Mouse (Mus musculus) bone marrow, adult 2 months (tissue): ENCODE results near the gene Pcdh15. TPM values are rescaled to one million over a fixed set of nuclear protein-coding genes. Genes with fewer than 3 reads are reported as not detected.

Experiments used
- H3K27ac ChIP-seq: fragments of 200-500 bp; 2 replicates; pipeline ENCODE4 v1.5.1; 2012; ENCODE audit warnings: low read depth, mild to moderate bottlenecking, control low read depth, inconsistent platforms, low read length; ENCODE audit not compliant: control insufficient read depth, poor library complexity, insufficient read depth
- H3K4me1 ChIP-seq: fragments of 200-500 bp; 2 replicates; pipeline ENCODE4 v1.6.1; 2011; ENCODE audit warnings: low read length; ENCODE audit not compliant: control insufficient read depth, insufficient read depth
- H3K4me3 ChIP-seq: fragments of 200-500 bp; replicated peaks from 2 replicates; pipeline ENCODE3; 2011; ENCODE audit warnings: mild to moderate bottlenecking, low read depth, low read length, control low read depth; ENCODE audit not compliant: control insufficient read depth
- CTCF ChIP-seq: fragments of 200-500 bp; IDR thresholded peaks from 2 replicates; pipeline ENCODE4 v1.5.1; 2011; ENCODE audit warnings: low read length, control low read depth; ENCODE audit not compliant: control insufficient read depth, insufficient read depth
- POLR2A ChIP-seq: fragments of 200-500 bp; IDR thresholded peaks from 2 replicates; pipeline ENCODE4 v1.6.1; 2011; ENCODE audit warnings: low read depth, mild to moderate bottlenecking, control low read depth, low read length, borderline replicate concordance; ENCODE audit not compliant: control insufficient read depth
- WGBS: fragments of 180-500 bp; shearing (Covaris S2); methylation state at CpG from one replicate; pipeline ENCODE4 v1.1.7; 2018; 5-methylcytosine and 5-hydroxymethylcytosine counted together
- polyA plus RNA-seq: library from polyadenylated mRNA; stranded (reverse); fragments of >200 nt; gene quantifications from 2 replicates; pipeline ENCODE4 v1.2.4, GENCODE M21; 2011; ENCODE audit warnings: low replicate concordance; ENCODE audit not compliant: missing spikeins, insufficient read depth, insufficient read length

The Pcdh15 gene
- polyA plus RNA-seq, 1 experiment = 0.47 TPM

- no peaks in the 10 kb centered on the region for H3K4me1 ChIP-seq
- H3K27ac ChIP-seq = no peak overlapping the region
- no peak overlapping the region for H3K4me3 ChIP-seq
- TF ChIP-seq POLR2A (no peak), CTCF (no peak)
- 38% methylated on average over 2 of the region's 2 CpGs for WGBS
Observed at GRCm38 (mm10) chr10:74463972-74464371, 1364.8 kb downstream of the Pcdh15 start.

GRCm38 (mm10) chr10:74480779-74481178 lies 1381.6 kb downstream of the Pcdh15 start:
- WGBS = 82% methylated on average over 3 of the region's 3 CpGs

GRCm38 (mm10) chr10:74512315-74512714 lies 1413.2 kb downstream of the Pcdh15 start:
- Histone ChIP-seq H3K4me1 (no peaks in the 10 kb centered on the region), H3K4me3 (no peak overlapping the region), H3K27ac (no peak overlapping the region)
- TF ChIP-seq POLR2A = no peak
- no peak for TF ChIP-seq CTCF
- WGBS = 61% methylated on average over 3 of the region's 3 CpGs

More at GRCm38 (mm10) chr10:74480779-74481178, 1381.6 kb downstream of the Pcdh15 start:
- Histone ChIP-seq H3K4me1 (no peaks in the 10 kb centered on the region), H3K4me3 (no peak overlapping the region), H3K27ac (no peak overlapping the region)
- TF ChIP-seq POLR2A = no peak
- no peak for TF ChIP-seq CTCF

- no peak overlapping the region for H3K27ac ChIP-seq
- TF ChIP-seq POLR2A (no peak), CTCF (no peak)
- no peaks in the 10 kb centered on the region for H3K4me1 ChIP-seq
- H3K4me3 ChIP-seq = no peak overlapping the region
Observed at GRCm38 (mm10) chr10:74513743-74514142, 1414.6 kb downstream of the Pcdh15 start.

GRCm38 (mm10) chr10:74538371-74538770 lies 1439.2 kb downstream of the Pcdh15 start:
- no peak overlapping the region for H3K4me3 ChIP-seq
- no peak overlapping the region for H3K27ac ChIP-seq
- no peak for TF ChIP-seq CTCF
- TF ChIP-seq POLR2A = no peak
- H3K4me1 ChIP-seq = no peaks in the 10 kb centered on the region
- 74% methylated on average over 2 of the region's 2 CpGs for WGBS

- no peak overlapping the region for H3K27ac ChIP-seq
- WGBS = 88% methylated on average over 2 of the region's 2 CpGs
- TF ChIP-seq POLR2A (no peak), CTCF (no peak)
- no peaks in the 10 kb centered on the region for H3K4me1 ChIP-seq
- H3K4me3 ChIP-seq = no peak overlapping the region
Observed at GRCm38 (mm10) chr10:74555326-74555725, 1456.2 kb downstream of the Pcdh15 start.

GRCm38 (mm10) chr10:74569603-74570002 lies 1470.5 kb downstream of the Pcdh15 start:
- Histone ChIP-seq H3K4me1 (no peaks in the 10 kb centered on the region), H3K27ac (no peak overlapping the region), H3K4me3 (no peak overlapping the region)
- WGBS = 74% methylated on average over 3 of the region's 3 CpGs
- no peak for TF ChIP-seq POLR2A
- no peak for TF ChIP-seq CTCF

- TF ChIP-seq CTCF = no peak
- TF ChIP-seq POLR2A = no peak
Observed at GRCm38 (mm10) chr10:74579924-74580323, 1480.8 kb downstream of the Pcdh15 start.

GRCm38 (mm10) chr10:74591799-74592198 lies 1492.7 kb downstream of the Pcdh15 start:
- Histone ChIP-seq H3K4me3 (no peak overlapping the region), H3K4me1 (no peaks in the 10 kb centered on the region), H3K27ac (no peak overlapping the region)
- TF ChIP-seq CTCF (no peak), POLR2A (no peak)
- 76% methylated on average over 3 of the region's 3 CpGs for WGBS

More at GRCm38 (mm10) chr10:74579924-74580323, 1480.8 kb downstream of the Pcdh15 start:
- Histone ChIP-seq H3K4me1 (no peaks in the 10 kb centered on the region), H3K27ac (no peak overlapping the region), H3K4me3 (no peak overlapping the region)
- 8% methylated on average over 2 of the region's 2 CpGs for WGBS

GRCm38 (mm10) chr10:74607683-74608082 lies 1508.5 kb downstream of the Pcdh15 start:
- H3K4me3 ChIP-seq = no peak overlapping the region
- H3K27ac ChIP-seq = no peak overlapping the region
- TF ChIP-seq CTCF (no peak), POLR2A (no peak)
- WGBS = 66% methylated on average over 2 of the region's 2 CpGs
- H3K4me1 ChIP-seq = no peaks in the 10 kb centered on the region
